Mouse (Mus musculus) embryo, embryonic 11 days (tissue): ENCODE results near the gene Glyr1.

Experiments used
- DNase-seq: peaks from one replicate; pipeline ENCODE4 v3.0.0-alpha.2; 2015

Gene Glyr1

GRCm38 (mm10) chr16:5049774-5050234, at the start of gene Glyr1, which contains the start of gene Ubn1:
Gene Glyr1 (minus strand): TSS chr16:5049863.
Gene Ubn1 (plus strand): TSS chr16:5050057.
- DNase-seq, result peak; percentile 100

- DNase-seq, result no peak
These were observed 46.8 kb upstream of the Glyr1 start for GRCm38 (mm10) chr16:5096504-5096903.

- DNase-seq, result no peak
These were observed 43.6 kb upstream of the Glyr1 start for GRCm38 (mm10) chr16:5093285-5093684.

GRCm38 (mm10) chr16:5089021-5089420, 39.4 kb upstream of the Glyr1 start:
- DNase-seq, result no peak

GRCm38 (mm10) chr16:5086179-5086578, 36.5 kb upstream of the Glyr1 start:
- no peak for DNase-seq

GRCm38 (mm10) chr16:5085196-5085595, 35.5 kb upstream of the Glyr1 start:
- no peak for DNase-seq

- no peak for DNase-seq
These were observed 24.7 kb upstream of the Glyr1 start for GRCm38 (mm10) chr16:5074341-5074740.

GRCm38 (mm10) chr16:5071974-5072373, 22.3 kb upstream of the Glyr1 start:
- no peak for DNase-seq

GRCm38 (mm10) chr16:5070321-5070720, 20.7 kb upstream of the Glyr1 start:
- no peak for DNase-seq

- DNase-seq, result no peak
These were observed 13.8 kb upstream of the Glyr1 start for GRCm38 (mm10) chr16:5063472-5063871.

GRCm38 (mm10) chr16:5058114-5058513, 8.5 kb upstream of the Glyr1 start:
- peak; percentile 25 for DNase-seq

GRCm38 (mm10) chr16:5050251-5051110, 818 bp upstream of the Glyr1 start:
- DNase-seq, result peak; percentile 81

GRCm38 (mm10) chr16:5049182-5049773, 385 bp downstream of the Glyr1 start:
- DNase-seq, result no peak

GRCm38 (mm10) chr16:5045322-5045721, 4.3 kb downstream of the Glyr1 start:
- no peak for DNase-seq

- DNase-seq, result no peak
These were observed 12.9 kb downstream of the Glyr1 start for GRCm38 (mm10) chr16:5036649-5037234.

GRCm38 (mm10) chr16:5035591-5035990, 14.1 kb downstream of the Glyr1 start:
- no peak for DNase-seq

GRCm38 (mm10) chr16:5029847-5030246, 19.8 kb downstream of the Glyr1 start:
- no peak for DNase-seq

GRCm38 (mm10) chr16:5024021-5024420, 25.6 kb downstream of the Glyr1 start:
- no peak for DNase-seq

- no peak for DNase-seq
These were observed 35.1 kb downstream of the Glyr1 start for GRCm38 (mm10) chr16:5014578-5014977.

- DNase-seq, result peak; percentile 99
These were observed 36.4 kb downstream of the Glyr1 start, which contains the start of gene Rogdi for GRCm38 (mm10) chr16:5013054-5013838. Gene Rogdi (minus strand): TSS chr16:5013553.

- peak; percentile 5 for DNase-seq
These were observed 37.3 kb downstream of the Glyr1 start for GRCm38 (mm10) chr16:5012036-5013005.

GRCm38 (mm10) chr16:5011285-5011684, 38.4 kb downstream of the Glyr1 start:
- no peak for DNase-seq
